Mouse (Mus musculus) myocyte (in vitro differentiated cells): Measurements from ENCODE around the gene Pde8a.

ENCODE experiments used
- MAX ChIP-seq: IDR thresholded peaks from one replicate; pipeline ENCODE4 v1.6.1; 2011; ENCODE audit warnings: low read depth, mild to moderate bottlenecking, control low read depth
- POLR2A ChIP-seq: IDR thresholded peaks from one replicate; pipeline ENCODE4 v1.6.1; 2011; ENCODE audit warnings: low read depth, mild to moderate bottlenecking, control low read depth, moderate library complexity; ENCODE audit not compliant: insufficient read length
- REST ChIP-seq: IDR thresholded peaks from one replicate; pipeline ENCODE4 v1.6.1; 2011; ENCODE audit warnings: mild to moderate bottlenecking, control low read depth, moderate library complexity; ENCODE audit not compliant: insufficient read depth, insufficient read length
- TCF12 ChIP-seq: IDR thresholded peaks from one replicate; pipeline ENCODE4 v1.6.1; 2011; ENCODE audit warnings: mild to moderate bottlenecking, control low read depth; ENCODE audit not compliant: poor library complexity, insufficient read depth, severe bottlenecking
- USF1 ChIP-seq: IDR thresholded peaks from one replicate; pipeline ENCODE4 v1.6.1; 2011; ENCODE audit warnings: low read depth, mild to moderate bottlenecking, control low read depth, moderate library complexity

- no peak for TF ChIP-seq REST
- TF ChIP-seq POLR2A = no peak
- TF ChIP-seq TCF12 = no peak
- TF ChIP-seq USF1 = no peak
- no peak for TF ChIP-seq MAX
These were observed 1.1 kb upstream of the Pde8a start for GRCm38 (mm10) chr7:81212261-81212681.
